Comparison of ENCODE assay signal across 20 mouse cellular contexts in the genomic region with DNA sequence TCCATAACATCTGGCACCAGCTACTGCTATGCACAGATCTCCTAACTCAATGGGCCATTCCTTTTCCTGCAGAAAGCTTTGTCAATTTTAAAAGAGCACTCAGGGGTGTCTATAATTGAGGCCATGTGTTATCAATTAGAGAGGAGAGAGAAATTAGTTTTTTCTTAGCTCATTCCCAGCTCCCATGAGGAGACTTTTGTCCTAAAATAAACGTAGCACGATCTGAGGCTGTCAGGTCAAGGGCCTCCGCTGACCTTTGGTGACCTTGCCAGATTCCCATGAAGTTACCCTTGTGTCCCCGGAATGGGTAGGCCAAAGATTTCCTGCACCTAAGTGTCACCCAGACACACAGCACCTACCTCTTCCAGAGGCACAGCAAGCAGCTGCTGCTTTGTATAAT.
"Had no signal": no experiment of that assay in that cellular context is flagged by ENCODE, and none has a peak within 500 bp of the region (broad histone marks: within the 10 kb centered on the region; RNA-seq: fewer than 3 reads in every experiment).

No protein-coding gene starts in this region.

- H3K27ac ChIP-seq: limb, embryonic 10.5 days; limb, embryonic 13.5 days; liver, embryonic 12.5 days; liver, embryonic 15.5 days; lung, embryonic 15.5 days; stomach, postnatal 0 days had no signal

- H3K36me3 ChIP-seq: limb, embryonic 10.5 days; limb, embryonic 13.5 days; liver, embryonic 12.5 days; liver, embryonic 15.5 days; lung, embryonic 15.5 days had no signal

- ATAC-seq: liver, embryonic 12.5 days had no signal

- H3K27me3 ChIP-seq: limb, embryonic 13.5 days; liver, embryonic 12.5 days; liver, embryonic 15.5 days; lung, embryonic 15.5 days had no signal

- H3K9ac ChIP-seq: limb, embryonic 13.5 days; liver, embryonic 12.5 days; liver, embryonic 15.5 days; lung, embryonic 15.5 days had no signal

- H3K4me3 ChIP-seq: limb, embryonic 10.5 days; limb, embryonic 13.5 days; liver, embryonic 12.5 days; liver, embryonic 15.5 days; lung, embryonic 15.5 days had no signal

- H3K4me1 ChIP-seq: liver, embryonic 12.5 days; liver, embryonic 15.5 days; lung, embryonic 15.5 days had no signal

- DNase-seq: kidney, adult 18-20 months; kidney, adult 9 months; kidney, postnatal 14 days; kidney, postnatal 4 days; liver; lung, adult 18-20 months; lung, postnatal 10 days; lung, postnatal 4 days; midbrain, embryonic 14.5 days; retina, postnatal 1 day; thymus, adult 2 months; thymus, postnatal 14 days; thymus, postnatal 4 days had no signal

- H3K9me3 ChIP-seq: limb, embryonic 10.5 days; limb, embryonic 13.5 days; liver, embryonic 12.5 days; liver, embryonic 15.5 days; lung, embryonic 15.5 days had no signal

- H3K4me2 ChIP-seq: limb, embryonic 13.5 days; liver, embryonic 12.5 days; liver, embryonic 15.5 days; lung, embryonic 15.5 days; midbrain, embryonic 11.5 days had no signal
